Mouse (Mus musculus) left cerebral cortex, adult 18-20 months (tissue): Measurements from ENCODE around the gene Rhox9. TPM values are rescaled to one million over a fixed set of nuclear protein-coding genes. Genes with fewer than 3 reads are reported as not detected.
"Not testable (repeated sequence)": the region's sequence is repeated elsewhere in the genome, so short reads cannot be mapped to it uniquely, and the experiment has no call there.

Experiments
- DNase-seq, 2 experiments: peaks; one replicate each; pipeline ENCODE4 v3.0.0; 2021 to 2022; ENCODE audit warnings: low spot score in 2 of 2, mixed read lengths in 1 of 2
- long read RNA-seq, 2 experiments: library from polyadenylated mRNA; stranded (forward); transcript quantifications; one replicate each; pipeline ENCODE4 v2.0.0; 2021
- total RNA-seq, 2 experiments: library from RNA; stranded (reverse); gene quantifications; 2 replicates each; pipeline ENCODE4 v1.2.3; 2021

Gene Rhox9
- not detected for total RNA-seq
- long read RNA-seq, experiment 1 = 0 reads
- long read RNA-seq, experiment 2 = 0 reads

DNA sequence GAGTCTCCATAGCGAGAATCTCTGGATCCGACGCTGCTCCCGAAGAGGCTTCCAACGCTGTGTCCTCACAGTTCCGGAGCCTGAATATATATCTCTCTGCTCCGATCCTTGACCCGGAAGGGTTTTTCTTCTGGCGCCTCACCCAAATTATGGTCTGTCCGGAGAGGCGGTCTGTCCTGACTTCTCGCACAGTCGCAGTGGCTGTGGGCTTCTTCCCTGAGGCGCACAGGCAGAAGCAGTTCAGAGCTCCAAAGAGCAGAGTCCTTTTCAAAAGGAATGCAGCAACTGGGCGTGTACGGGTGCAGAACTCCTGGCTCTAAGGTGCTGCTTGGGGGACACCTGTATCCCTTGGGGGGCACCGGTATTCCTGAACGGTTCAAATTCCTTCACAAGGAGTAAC, at the start of gene Rhox9:
Gene Rhox9 (minus strand): TSS at position 101 of the 400 bp plus-strand sequence.
- DNase-seq = not testable (repeated sequence)

DNA sequence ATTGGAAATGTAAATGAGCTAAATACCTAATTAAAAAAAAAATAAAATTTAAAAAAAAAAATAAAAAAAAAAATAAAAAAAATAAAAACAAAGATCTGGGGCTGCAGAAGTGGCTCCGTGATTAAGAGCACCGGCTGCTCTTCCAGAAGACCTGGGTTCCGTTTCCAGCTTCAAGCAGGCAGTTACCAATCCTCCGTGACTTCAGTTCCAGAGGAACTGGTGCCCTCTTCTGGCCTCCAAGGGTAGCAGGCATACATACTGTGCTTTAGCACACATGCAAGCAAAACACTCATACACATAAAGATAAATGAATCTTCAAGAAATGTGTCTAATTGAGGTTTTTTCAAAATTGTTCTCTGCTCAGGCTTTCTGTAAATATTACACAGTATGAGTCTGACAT, 14.7 kb upstream of the Rhox9 start:
- DNase-seq = no peak

GRCm38 (mm10) chrX:37908581-37908980, 7.0 kb upstream of the Rhox9 start:
- no peak for DNase-seq

- DNase-seq = no peak
These were observed 2.2 kb upstream of the Rhox9 start for GRCm38 (mm10) chrX:37903727-37904126.

- DNase-seq = not testable (repeated sequence)
These were observed 4.4 kb downstream of the Rhox9 start, which contains the start of gene Rhox7b for GRCm38 (mm10) chrX:37897132-37897531. Gene Rhox7b, minus strand, starts transcription at chrX:37897232.

DNA sequence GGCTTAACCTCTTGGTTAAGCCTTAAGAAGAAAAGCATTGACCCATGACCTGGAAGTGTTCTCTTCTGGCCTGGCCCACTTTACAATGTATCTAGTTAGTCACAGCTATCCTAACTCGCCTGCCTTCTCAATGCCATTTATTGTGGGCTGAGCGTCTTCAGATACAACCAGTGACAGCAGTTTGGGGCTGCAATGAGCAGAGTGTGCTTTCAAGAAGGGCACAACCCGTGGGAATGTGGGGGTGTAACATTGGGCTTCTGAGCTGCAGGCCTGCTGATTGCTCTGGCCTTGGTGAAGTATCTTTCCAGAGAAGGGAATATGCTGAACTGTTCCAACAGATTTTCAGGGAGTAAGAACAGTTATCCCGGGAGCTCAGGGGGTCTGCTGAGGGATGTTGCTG, 22.7 kb downstream of the Rhox9 start, which contains the start of gene Rhox8:
Gene Rhox8 (minus strand): TSS at position 101 of the 400 bp plus-strand sequence.
- no peak for DNase-seq

GRCm38 (mm10) chrX:37871641-37872040, 29.9 kb downstream of the Rhox9 start:
- no peak for DNase-seq

Other genes with a start within 250 kb of the Rhox9 start
- gene Rhox3h, start 233.0 kb downstream of the Rhox9 start, total RNA-seq = not detected
- not detected for gene Rhox2h, start 228.5 kb downstream of the Rhox9 start, total RNA-seq
- gene Rhox5, start 96.9 kb downstream of the Rhox9 start, total RNA-seq = not detected
- gene Rhox6, start 74.9 kb downstream of the Rhox9 start, total RNA-seq = not detected
- gene Rhox7a, start 70.1 kb downstream of the Rhox9 start, total RNA-seq = not detected
- gene Rhox8, start 22.8 kb downstream of the Rhox9 start, total RNA-seq = not detected
- gene Rhox7b, start 4.5 kb downstream of the Rhox9 start, total RNA-seq = not detected
- not detected for gene Btg1-ps1, start 117.0 kb upstream of the Rhox9 start, total RNA-seq
- not detected for gene Btg1-ps2, start 141.3 kb upstream of the Rhox9 start, total RNA-seq
- not detected for gene Rhox10, start 164.7 kb upstream of the Rhox9 start, total RNA-seq
- gene Rhox11, start 183.4 kb upstream of the Rhox9 start, total RNA-seq = not detected
- gene Rhox12, start 209.1 kb upstream of the Rhox9 start, total RNA-seq = not detected
- not detected for gene Rhox13, start 219.4 kb upstream of the Rhox9 start, total RNA-seq